Mouse (Mus musculus) MEL (cell line): Measurements from ENCODE around the gene Tlk1. TPM values are rescaled to one million over a fixed set of nuclear protein-coding genes. Genes with fewer than 3 reads are reported as not detected.

ENCODE experiments used
- DNase-seq: peaks from one replicate; pipeline ENCODE4 v3.0.0; 2011; ENCODE audit warnings: low read depth, low spot score
- H3K27ac ChIP-seq: 2 replicates; pipeline ENCODE4 v1.5.1; 2012; ENCODE audit warnings: low read depth, mild to moderate bottlenecking, control low read depth, low read length, moderate library complexity; ENCODE audit not compliant: control insufficient read depth
- H3K27me3 ChIP-seq, 2 experiments: fragments of 150-350 bp in 1 of 2; sonication (generic) in 1 of 2; 2 replicates each; pipeline ENCODE4 v1.6.1; 2012; ENCODE audit warnings: low read length in 2 of 2, mild to moderate bottlenecking in 2 of 2, improper control_type of control experiment in 1 of 2, moderate library complexity in 1 of 2; ENCODE audit not compliant: insufficient read depth in 2 of 2, control insufficient read depth in 1 of 2
- H3K36me3 ChIP-seq, 2 experiments: 2 replicates each; pipeline ENCODE4 v1.6.1; 2012 to 2014; ENCODE audit warnings: low read length in 2 of 2, improper control_type of control experiment in 1 of 2, inconsistent platforms in 1 of 2, mild to moderate bottlenecking in 1 of 2; ENCODE audit not compliant: insufficient read depth in 2 of 2, control insufficient read depth in 1 of 2
- H3K4me1 ChIP-seq, 2 experiments: fragments of 150-350 bp in 1 of 2; sonication (generic) in 1 of 2; 2 replicates each; pipeline ENCODE4 v1.6.1; 2012; ENCODE audit warnings: low read length in 2 of 2, improper control_type of control experiment in 1 of 2, mild to moderate bottlenecking in 1 of 2; ENCODE audit not compliant: insufficient read depth in 2 of 2, control insufficient read depth in 1 of 2
- H3K4me3 ChIP-seq, 2 experiments: fragments of 150-350 bp in 1 of 2; sonication (generic) in 1 of 2; 2 replicates each; pipeline ENCODE4 v1.5.1; 2012; ENCODE audit warnings: low read depth in 2 of 2, low read length in 2 of 2, mild to moderate bottlenecking in 2 of 2, moderate library complexity in 2 of 2, control low read depth in 1 of 2, improper control_type of control experiment in 1 of 2; ENCODE audit not compliant: control insufficient read depth in 1 of 2, insufficient read depth in 1 of 2
- H3K79me2 ChIP-seq: 2 replicates; pipeline ENCODE4 v1.6.1; 2012; ENCODE audit warnings: mild to moderate bottlenecking, low read length, moderate library complexity; ENCODE audit not compliant: control insufficient read depth, poor library complexity, insufficient read depth
- H3K9ac ChIP-seq: 2 replicates; pipeline ENCODE4 v1.6.1; 2012; ENCODE audit warnings: low read depth, mild to moderate bottlenecking, control low read depth, low read length, moderate library complexity; ENCODE audit not compliant: control insufficient read depth, poor library complexity, severe bottlenecking
- H3K9me3 ChIP-seq: fragments of 150-350 bp; sonication (generic); replicated peaks from 2 replicates; pipeline ENCODE4 v1.6.1; 2012; ENCODE audit warnings: mild to moderate bottlenecking, low read length, improper control_type of control experiment, moderate library complexity; ENCODE audit not compliant: insufficient read depth
- CHD2 ChIP-seq: IDR thresholded peaks from 2 replicates; pipeline ENCODE4 v1.6.1; 2011; ENCODE audit warnings: low read length, improper control_type of control experiment
- CTCF ChIP-seq, 3 experiments: IDR thresholded peaks in 2 of 3; conservative IDR thresholded peaks in 1 of 3; 2 replicates each; pipeline ENCODE4 v1.5.1; 2011 to 2012; ENCODE audit warnings: low read length in 3 of 3, low read depth in 2 of 3, mild to moderate bottlenecking in 2 of 3, improper control_type of control experiment in 1 of 3, inconsistent platforms in 1 of 3, mixed read lengths in 1 of 3, moderate library complexity in 1 of 3; ENCODE audit not compliant: control insufficient read depth in 1 of 3, insufficient read depth in 1 of 3, poor library complexity in 1 of 3, severe bottlenecking in 1 of 3
- EP300 ChIP-seq, 2 experiments: IDR thresholded peaks; 2 replicates each; pipeline ENCODE4 v1.6.1; 2011; ENCODE audit warnings: improper control_type of control experiment in 2 of 2, low read length in 2 of 2, low read depth in 1 of 2, mild to moderate bottlenecking in 1 of 2
- GABPA ChIP-seq: IDR thresholded peaks from 2 replicates; pipeline ENCODE4 v1.6.1; 2012; ENCODE audit warnings: low read depth, mild to moderate bottlenecking, inconsistent platforms, low read length, improper control_type of control experiment, moderate library complexity
- HCFC1 ChIP-seq: IDR thresholded peaks from 2 replicates; pipeline ENCODE4 v1.6.1; 2012; ENCODE audit warnings: low read depth, mild to moderate bottlenecking, inconsistent platforms, low read length, improper control_type of control experiment, moderate library complexity
- KAT2A ChIP-seq: conservative IDR thresholded peaks from 2 replicates; pipeline ENCODE4 v1.6.1; 2012; ENCODE audit warnings: low read depth, low read length, improper control_type of control experiment, inconsistent platforms
- MAFK ChIP-seq: IDR thresholded peaks from 2 replicates; pipeline ENCODE4 v1.6.1; 2011; ENCODE audit warnings: low read depth, mild to moderate bottlenecking, low read length, improper control_type of control experiment, borderline replicate concordance
- MAX ChIP-seq: IDR thresholded peaks from 2 replicates; pipeline ENCODE4 v1.6.1; 2011; ENCODE audit warnings: low read length, improper control_type of control experiment
- RAD21 ChIP-seq: IDR thresholded peaks from 2 replicates; pipeline ENCODE4 v1.6.1; 2011; ENCODE audit warnings: mild to moderate bottlenecking, low read depth, low read length, improper control_type of control experiment
- RCOR1 ChIP-seq: IDR thresholded peaks from 2 replicates; pipeline ENCODE4 v1.6.1; 2012; ENCODE audit warnings: low read depth, mild to moderate bottlenecking, inconsistent platforms, low read length, improper control_type of control experiment
- SIN3A ChIP-seq: IDR thresholded peaks from 2 replicates; pipeline ENCODE4 v1.6.1; 2012; ENCODE audit warnings: low read length, improper control_type of control experiment, inconsistent platforms
- SMC3 ChIP-seq: IDR thresholded peaks from 2 replicates; pipeline ENCODE4 v1.6.1; 2011; ENCODE audit warnings: low read depth, low read length, improper control_type of control experiment
- TBP ChIP-seq: IDR thresholded peaks from 2 replicates; pipeline ENCODE4 v1.8.0; 2011; ENCODE audit warnings: low read depth, low read length, improper control_type of control experiment
- TCF12 ChIP-seq: IDR thresholded peaks from 2 replicates; pipeline ENCODE4 v1.6.1; 2014; ENCODE audit warnings: low read depth, mild to moderate bottlenecking, inconsistent platforms, low read length, improper control_type of control experiment, moderate library complexity
- UBTF ChIP-seq: IDR thresholded peaks from 2 replicates; pipeline ENCODE4 v1.6.1; 2012; ENCODE audit warnings: low read depth, mild to moderate bottlenecking, inconsistent platforms, low read length, improper control_type of control experiment, moderate library complexity, borderline replicate concordance; ENCODE audit not compliant: insufficient read depth
- USF2 ChIP-seq, 2 experiments: IDR thresholded peaks; 2 replicates each; pipeline ENCODE4 v1.6.1; 2011 to 2012; ENCODE audit warnings: improper control_type of control experiment in 2 of 2, low read length in 2 of 2, borderline replicate concordance in 1 of 2, inconsistent platforms in 1 of 2, low read depth in 1 of 2, mild to moderate bottlenecking in 1 of 2; ENCODE audit not compliant: insufficient read depth in 1 of 2
- ZC3H11A ChIP-seq: IDR thresholded peaks from 2 replicates; pipeline ENCODE4 v1.6.1; 2012; ENCODE audit warnings: low read depth, mild to moderate bottlenecking, inconsistent platforms, low read length, improper control_type of control experiment
- ZKSCAN1 ChIP-seq: IDR thresholded peaks from 2 replicates; pipeline ENCODE4 v1.6.1; 2012; ENCODE audit warnings: low read depth, mild to moderate bottlenecking, inconsistent platforms, low read length, improper control_type of control experiment, moderate library complexity
- ZNF384 ChIP-seq: IDR thresholded peaks from 2 replicates; pipeline ENCODE4 v1.6.1; 2012; ENCODE audit warnings: low read depth, mild to moderate bottlenecking, inconsistent platforms, low read length, improper control_type of control experiment
- polyA plus RNA-seq, 2 experiments: library from polyadenylated mRNA; stranded (reverse) in 1 of 2; unstranded in 1 of 2; fragments of >175 nt in 1 of 2; fragments of >200 nt in 1 of 2; gene quantifications; 2 replicates each; pipeline versions ENCODE4 v1.2.1 to v1.2.4; 2012; ENCODE audit warnings: low replicate concordance in 2 of 2, low read depth in 1 of 2; ENCODE audit not compliant: insufficient read length in 2 of 2, insufficient read depth in 1 of 2, missing spikeins in 1 of 2
- total RNA-seq: library from RNA; depleted of rRNA; stranded (reverse); fragments of 300-350 nt; gene quantifications from 2 replicates; pipeline ENCODE4 v1.2.3, GENCODE M21; 2012

Tlk1 gene
- total and polyA plus RNA-seq, 3 experiments: 20.5 to 57.0 (median 56.6) TPM

DNA sequence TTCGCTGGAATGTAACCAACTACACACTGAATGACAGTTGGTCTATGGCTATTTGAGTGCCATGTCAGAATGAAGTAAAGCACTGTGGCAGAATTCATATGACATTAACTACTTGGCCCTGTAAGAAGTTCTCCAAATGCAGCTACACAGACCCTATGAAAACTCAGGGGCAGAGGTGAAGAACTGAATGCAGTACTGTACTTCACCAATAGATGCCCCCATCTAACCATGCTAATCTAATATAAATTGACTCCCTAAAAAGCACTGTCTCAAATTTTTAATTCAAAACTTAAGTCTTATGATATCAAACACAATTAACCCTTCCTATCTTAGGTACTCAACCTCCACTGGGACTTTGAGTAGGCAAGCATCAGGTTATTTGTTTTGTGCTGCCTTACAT is 45.9 kb downstream of the Tlk1 start:
- Histone ChIP-seq H3K36me3 (peaks cover 4 to 8% of the 10 kb centered on the region in 2 experiments; a peak in 3 of 4 replicates), H3K27ac (no peak overlapping the region), H3K4me3 (no peak overlapping the region), H3K79me2 (peaks cover 9% of the 10 kb centered on the region), H3K9me3 (no peaks in the 10 kb centered on the region), H3K9ac (no peak overlapping the region), H3K4me1 (no peaks in the 10 kb centered on the region), H3K27me3 (no peaks in the 10 kb centered on the region)
- peak; percentile 63 for TF ChIP-seq SMC3
- TF ChIP-seq KAT2A: no peak
- TF ChIP-seq CTCF (IDR thresholded peaks at IDR 0.05 in 2 of 3, conservative IDR thresholded peaks at IDR 0.05 in 1 of 3; ENCODE audit: control insufficient read depth in 1 of 3, insufficient read depth in 1 of 3, low read depth in 2 of 3, low read length in 3 of 3, poor library complexity in 1 of 3, severe bottlenecking in 1 of 3): peak in 2 of 3 experiments; percentile 52 to 69; a peak in 4 of 6 replicates
- TF ChIP-seq TCF12: no peak
- no peak for TF ChIP-seq SIN3A
- no peak for TF ChIP-seq TBP
- no peak for TF ChIP-seq ZNF384
- TF ChIP-seq RCOR1: no peak
- TF ChIP-seq USF2 (IDR thresholded peaks at IDR 0.05; ENCODE audit: borderline replicate concordance in 1 of 2, insufficient read depth in 1 of 2, low read depth in 1 of 2, low read length in 2 of 2): no peak
- TF ChIP-seq RAD21: peak; percentile 85
- TF ChIP-seq EP300 (IDR thresholded peaks at IDR 0.05; ENCODE audit: low read depth in 1 of 2, low read length in 2 of 2): no peak
- no peak for TF ChIP-seq CHD2
- no peak for TF ChIP-seq UBTF
- no peak for TF ChIP-seq ZKSCAN1
- peak; percentile 63 for TF ChIP-seq ZC3H11A
- TF ChIP-seq MAX: no peak
- TF ChIP-seq HCFC1: no peak
- DNase-seq: peak; percentile 64

DNA sequence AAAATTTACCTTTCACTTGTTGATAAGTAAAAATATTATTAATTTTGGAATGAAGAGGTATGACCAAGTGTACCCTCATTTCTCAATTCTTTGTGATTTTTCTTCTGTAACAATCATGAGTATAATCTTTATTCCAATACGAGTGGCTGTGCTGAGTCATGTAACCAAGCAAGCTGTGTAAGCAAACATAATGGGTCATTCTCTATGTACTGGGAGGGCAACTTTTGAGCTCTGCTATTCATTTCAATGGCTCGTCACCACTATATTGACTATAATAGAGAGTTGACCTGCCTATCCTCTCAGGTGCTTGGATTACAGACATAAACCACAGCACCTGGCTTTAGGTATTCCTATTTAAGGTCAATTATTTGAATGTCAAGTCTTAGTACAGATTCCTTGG is 48.8 kb downstream of the Tlk1 start:
- H3K27ac ChIP-seq: no peak overlapping the region
- H3K27me3 ChIP-seq: no peaks in the 10 kb centered on the region
- peaks cover 10% of the 10 kb centered on the region for H3K79me2 ChIP-seq
- peaks cover 4 to 5% of the 10 kb centered on the region in 2 experiments; a peak in 3 of 4 replicates for H3K36me3 ChIP-seq
- DNase-seq: no peak
- H3K4me1 ChIP-seq: no peaks in the 10 kb centered on the region
- H3K9ac ChIP-seq: no peak overlapping the region
- H3K4me3 ChIP-seq: no peak overlapping the region
- TF ChIP-seq CTCF (IDR thresholded peaks at IDR 0.05 in 2 of 3, conservative IDR thresholded peaks at IDR 0.05 in 1 of 3; ENCODE audit: control insufficient read depth in 1 of 3, insufficient read depth in 1 of 3, low read depth in 2 of 3, low read length in 3 of 3, poor library complexity in 1 of 3, severe bottlenecking in 1 of 3) (no peak), GABPA (no peak), MAFK (no peak)
- H3K9me3 ChIP-seq: no peaks in the 10 kb centered on the region
